Mouse (Mus musculus) activated CD4-positive, CD25-positive, alpha-beta regulatory T cell, adult 9 weeks (primary cell): ENCODE data around the gene Dyx1c1. TPM values are rescaled to one million over a fixed set of nuclear protein-coding genes. Genes with fewer than 3 reads are reported as not detected.

Source experiments
- polyA plus RNA-seq: library from polyadenylated mRNA; unstranded; fragments of 100-300 nt; shearing (Covaris generic); gene quantifications from one replicate; pipeline ENCODE4 v1.2.1, GENCODE M21; 2017

Dyx1c1 gene
- polyA plus RNA-seq: 2.7 TPM

GRCm38 (mm10) chr9:72958521-72959450 lies at the start of gene Dyx1c1, which contains the start of gene Gm44503:
Gene Dyx1c1 (plus strand): TSS chr9:72958785.
Gene Gm44503 (plus strand): TSS chr9:72958852.

GRCm38 (mm10) chr9:72925021-72925934 lies 33.3 kb upstream of the Dyx1c1 start, which contains the start of gene Pygo1:
Gene Pygo1 (plus strand): TSS chr9:72925645.

GRCm38 (mm10) chr9:72985250-72986220 lies 26.9 kb downstream of the Dyx1c1 start, which contains the start of the genes Ccpg1os and Ccpg1:
Gene Ccpg1os (minus strand): TSS chr9:72985382.
Gene Ccpg1 (plus strand): TSS chr9:72985429.

Other genes with a start within 250 kb of the Dyx1c1 start
- gene Prtg, start 151.9 kb upstream of the Dyx1c1 start, polyA plus RNA-seq: not detected
- gene Pygo1, start 33.1 kb upstream of the Dyx1c1 start, polyA plus RNA-seq: not detected
- not detected for gene Gm44503, start 67 bp downstream of the Dyx1c1 start, polyA plus RNA-seq
- 8.9 TPM for gene Ccpg1os, start 26.6 kb downstream of the Dyx1c1 start, polyA plus RNA-seq
- 109 TPM for gene Ccpg1, start 26.6 kb downstream of the Dyx1c1 start, polyA plus RNA-seq
- gene Pigb, start 81.6 kb downstream of the Dyx1c1 start, polyA plus RNA-seq: 25.5 TPM
- gene Rab27a, start 86.1 kb downstream of the Dyx1c1 start, polyA plus RNA-seq: 56.6 TPM
- 0.27 TPM for gene Khdc3, start 143.1 kb downstream of the Dyx1c1 start, polyA plus RNA-seq
- not detected for gene Gm20509, start 143.7 kb downstream of the Dyx1c1 start, polyA plus RNA-seq
- 86.1 TPM for gene Rsl24d1, start 154.6 kb downstream of the Dyx1c1 start, polyA plus RNA-seq